Mouse (Mus musculus): ENCODE data around the gene Fam198b.

GRCm38 (mm10) chr3:79852654-79853166 lies 31.6 kb upstream of the Fam198b start, which contains the start of gene Tmem144:
- TF ChIP-seq POLR2A (IDR thresholded peaks at IDR 0.05; ENCODE audit: low read depth, low read length) (no peak), CTCF (IDR thresholded peaks at IDR 0.05; ENCODE audit: extremely low read depth, insufficient read depth, insufficient read length, insufficient replicate concordance) (no peak)

Data from spleen, adult 2 months (tissue).